8 mouse cellular contexts compared by ENCODE assay signal in genomic region chr1:175692246-175692996, GRCm38 (mm10). TPM values are rescaled to one million over a fixed set of nuclear protein-coding genes. Genes with fewer than 3 reads are reported as not detected.
DNase-seq lines count a peak whose midpoint lies in the region; ATAC-seq and TF ChIP-seq lines count a peak whose summit lies in the region.

Opn3 (minus strand) TSS chr1:175692776.
Chml (minus strand) TSS chr1:175692901.

- under 1% methylated on average over 68 of the region's 73 CpGs for WGBS in kidney, embryonic 14.5 days
- under 1% methylated on average over 56 of the region's 73 CpGs for WGBS in limb, embryonic 15.5 days

- peak; percentile 100 for DNase-seq in A20 (ENCODE audit: low read depth, low spot score)
- DNase-seq in heart, adult 9 months (ENCODE audit: low spot score in 2 of 2) = peak; percentile 99
- DNase-seq in monocyte, adult 2 months (ENCODE audit: low read depth in 1 of 2, low spot score in 2 of 2) = peak; percentile 94 to 98
- DNase-seq in spleen, postnatal 36 days (ENCODE audit: low spot score in 2 of 2) = peak; percentile 100

- no peaks in the 10 kb centered on the region for H3K9me3 ChIP-seq in kidney, embryonic 14.5 days (ENCODE audit: control insufficient read depth, low read length)
- no peaks in the 10 kb centered on the region for H3K9me3 ChIP-seq in limb, embryonic 15.5 days

- H3K36me3 ChIP-seq in kidney, embryonic 14.5 days (ENCODE audit: control insufficient read depth, insufficient read depth, low read length) = peaks cover 7% of the 10 kb centered on the region
- H3K36me3 ChIP-seq in limb, embryonic 15.5 days = 0 out of 2 replicates have a peak, but pooled peaks cover 9% of the 10 kb centered on the region

- H3K4me2 ChIP-seq in kidney, embryonic 14.5 days (replicated peaks; ENCODE audit: low read depth, low read length) = peak within 1 kb of the TSS; percentile 80
- peak within 1 kb of the TSS; percentile 92 for H3K4me2 ChIP-seq in limb, embryonic 15.5 days

- no peaks in the 10 kb centered on the region for H3K27me3 ChIP-seq in kidney, embryonic 14.5 days (ENCODE audit: control insufficient read depth, insufficient read depth, low read length)
- H3K27me3 ChIP-seq in limb, embryonic 15.5 days = no peaks in the 10 kb centered on the region

- TF ChIP-seq POLR2A in bone marrow macrophage, adult 2 months (IDR thresholded peaks at IDR 0.05; ENCODE audit: borderline replicate concordance, low read depth, low read length) = peak; percentile 31; the same call in 1 of the 2 replicates
- peak; percentile 90 for TF ChIP-seq POLR2A in embryonic fibroblast, embryonic 13.5 days (IDR thresholded peaks at IDR 0.05; ENCODE audit: low read depth, low read length)

- TF ChIP-seq CTCF in bone marrow macrophage, adult 2 months (IDR thresholded peaks at IDR 0.05; ENCODE audit: low read depth, low read length) = no peak
- TF ChIP-seq CTCF in embryonic fibroblast, embryonic 13.5 days (IDR thresholded peaks at IDR 0.05; ENCODE audit: borderline replicate concordance, insufficient read depth, low read length) = no peak

- H3K4me3 ChIP-seq in bone marrow macrophage, adult 2 months (ENCODE audit: insufficient read depth, low read length) = peak within 1 kb of the TSS; percentile 91
- peak within 1 kb of the TSS; percentile 74 for H3K4me3 ChIP-seq in embryonic fibroblast, embryonic 13.5 days (ENCODE audit: insufficient read depth, low read length)
- H3K4me3 ChIP-seq in kidney, embryonic 14.5 days (ENCODE audit: low read length) = peak within 1 kb of the TSS; percentile 62
- H3K4me3 ChIP-seq in limb, embryonic 15.5 days = peak within 1 kb of the TSS; percentile 75

- H3K27ac ChIP-seq in bone marrow macrophage, adult 2 months (ENCODE audit: insufficient read depth, low read depth, low read length) = no peak within 1 kb of the TSS
- no peak within 1 kb of the TSS for H3K27ac ChIP-seq in embryonic fibroblast, embryonic 13.5 days (ENCODE audit: insufficient read depth, low read length)
- peak within 1 kb of the TSS; percentile 65; the same call in 1 of the 2 replicates for H3K27ac ChIP-seq in kidney, embryonic 14.5 days (ENCODE audit: low read depth, low read length)
- peak within 1 kb of the TSS; percentile 86 for H3K27ac ChIP-seq in limb, embryonic 15.5 days

- peak; percentile 99 for ATAC-seq in kidney, embryonic 14.5 days (ENCODE audit: low FRiP score, low TSS enrichment)
- peak; percentile 97 for ATAC-seq in limb, embryonic 15.5 days (ENCODE audit: insufficient number of reproducible peaks, low FRiP score, low TSS enrichment, low read depth)

- H3K9ac ChIP-seq in kidney, embryonic 14.5 days (ENCODE audit: low read depth, low read length) = peak within 1 kb of the TSS; percentile 84
- H3K9ac ChIP-seq in limb, embryonic 15.5 days = peak within 1 kb of the TSS; percentile 74

- peaks cover 3% of the 10 kb centered on the region; the same call in 1 of the 2 replicates for H3K4me1 ChIP-seq in bone marrow macrophage, adult 2 months (ENCODE audit: control insufficient read depth, insufficient read depth, low read length)
- H3K4me1 ChIP-seq in embryonic fibroblast, embryonic 13.5 days (ENCODE audit: control insufficient read depth, insufficient read depth, low read length) = no peaks in the 10 kb centered on the region
- H3K4me1 ChIP-seq in kidney, embryonic 14.5 days (ENCODE audit: control insufficient read depth, insufficient read depth, low read length) = peaks cover 3% of the 10 kb centered on the region; the same call in 1 of the 2 replicates
- peaks cover 15% of the 10 kb centered on the region; the same call in 1 of the 2 replicates for H3K4me1 ChIP-seq in limb, embryonic 15.5 days

RNA-seq across cellular contexts. Expression of gene Opn3, which starts in this region (rescaled TPM):
- polyA plus RNA-seq in bone marrow macrophage, adult 2 months (2012; ENCODE audit: insufficient read depth, insufficient read length, missing spikeins) = 5.7 and 7.6 TPM in 2 replicates
- 1.6 and 2.1 TPM in 2 replicates for polyA plus RNA-seq in embryonic fibroblast, embryonic 13.5 days (2011; ENCODE audit: insufficient read length, low read depth, missing spikeins)
- polyA plus RNA-seq in kidney, embryonic 14.5 days (2014; fragmentation: Nextera tagmentation; extraction: Ambion mirVana) = 8.6 and 9.0 TPM in 2 replicates
- 4.8 and 5.3 TPM in 2 replicates for polyA plus RNA-seq in limb, embryonic 15.5 days (2015; fragmentation: Nextera tagmentation; extraction: Ambion mirVana)

RNA-seq across cellular contexts. Expression of gene Chml, which starts in this region (rescaled TPM):
- 9.4 and 9.6 TPM in 2 replicates for polyA plus RNA-seq in bone marrow macrophage, adult 2 months (2012; ENCODE audit: insufficient read depth, insufficient read length, missing spikeins)
- polyA plus RNA-seq in embryonic fibroblast, embryonic 13.5 days (2011; ENCODE audit: insufficient read length, low read depth, missing spikeins) = 7.0 and 7.5 TPM in 2 replicates
- polyA plus RNA-seq in kidney, embryonic 14.5 days (2014; fragmentation: Nextera tagmentation; extraction: Ambion mirVana) = 3.4 and 5.7 TPM in 2 replicates
- polyA plus RNA-seq in limb, embryonic 15.5 days (2015; fragmentation: Nextera tagmentation; extraction: Ambion mirVana) = 1.4 and 1.5 TPM in 2 replicates

Comparison
In these comparisons a context has a peak if more than half of its experiments do, and no peak if none do; other contexts are left out.
1. H3K27ac ChIP-seq: peak in kidney, embryonic 14.5 days (single experiment) and limb, embryonic 15.5 days (single experiment); none in bone marrow macrophage, adult 2 months (single experiment) and embryonic fibroblast, embryonic 13.5 days (single experiment).
2. Peak in every context shown above with its lines, with median percentiles within 50 percentile points of each other: DNase-seq and H3K4me3 ChIP-seq.